Comparison of ENCODE assay signal across 23 mouse cellular contexts in genomic region chr8:104130916-104131315, GRCm38 (mm10). TPM values are rescaled to one million over a fixed set of nuclear protein-coding genes. Genes with fewer than 3 reads are reported as not detected.
"Had no signal": no experiment of that assay in that cellular context is flagged by ENCODE, and none has a peak within 500 bp of the region (broad histone marks: within the 10 kb centered on the region; RNA-seq: fewer than 3 reads in every experiment).

No protein-coding gene starts in this region.

- H3K36me3 ChIP-seq: hindbrain, embryonic 13.5 days; hindbrain, embryonic 15.5 days; intestine, embryonic 15.5 days; kidney, embryonic 15.5 days; limb, embryonic 13.5 days; limb, embryonic 15.5 days; liver, embryonic 12.5 days had no signal

- H3K4me3 ChIP-seq: heart, adult 2 months; heart, embryonic 12.5 days; hindbrain, embryonic 13.5 days; hindbrain, embryonic 15.5 days; intestine, embryonic 15.5 days; kidney, embryonic 15.5 days; limb, embryonic 13.5 days; limb, embryonic 15.5 days; liver, embryonic 12.5 days had no signal

- H3K27ac ChIP-seq: heart, adult 2 months; hindbrain, embryonic 13.5 days; hindbrain, embryonic 15.5 days; hindbrain, postnatal 0 days; intestine, embryonic 15.5 days; kidney, embryonic 15.5 days; kidney, postnatal 0 days; limb, embryonic 13.5 days; limb, embryonic 15.5 days; liver, embryonic 12.5 days; liver, embryonic 14.5 days had no signal

- H3K9me3 ChIP-seq: heart, embryonic 12.5 days; hindbrain, embryonic 13.5 days; hindbrain, embryonic 15.5 days; intestine, embryonic 15.5 days; kidney, embryonic 15.5 days; limb, embryonic 13.5 days; limb, embryonic 15.5 days; liver, embryonic 12.5 days had no signal

- H3K9ac ChIP-seq: forebrain, postnatal 0 days; heart, embryonic 12.5 days; hindbrain, embryonic 13.5 days; hindbrain, embryonic 15.5 days; intestine, embryonic 15.5 days; kidney, embryonic 15.5 days; limb, embryonic 13.5 days; limb, embryonic 15.5 days; liver, embryonic 12.5 days; liver, embryonic 14.5 days had no signal

- H3K4me2 ChIP-seq: heart, embryonic 12.5 days; hindbrain, embryonic 13.5 days; hindbrain, embryonic 15.5 days; intestine, embryonic 15.5 days; kidney, embryonic 15.5 days; limb, embryonic 13.5 days; limb, embryonic 15.5 days; liver, embryonic 12.5 days had no signal

- DNase-seq: forebrain, postnatal 0 days; gastrocnemius, postnatal 14 days; gastrocnemius, postnatal 36 days; heart, postnatal 10 days; kidney, adult 11 months; kidney, adult 2 months; kidney, adult 9 months; kidney, postnatal 25 days; left cerebral cortex, postnatal 4 days had no signal

- H3K27me3 ChIP-seq: heart, embryonic 12.5 days; hindbrain, embryonic 13.5 days; hindbrain, embryonic 15.5 days; intestine, embryonic 15.5 days; kidney, embryonic 15.5 days; limb, embryonic 13.5 days; limb, embryonic 15.5 days; liver, embryonic 12.5 days had no signal

- H3K4me1 ChIP-seq: hindbrain, embryonic 13.5 days; hindbrain, embryonic 15.5 days; intestine, embryonic 15.5 days; kidney, embryonic 15.5 days; limb, embryonic 13.5 days; limb, embryonic 15.5 days; liver, embryonic 12.5 days had no signal

- ATAC-seq: forebrain, postnatal 0 days; hindbrain, postnatal 0 days; intestine, embryonic 15.5 days; liver, embryonic 12.5 days had no signal

RNA-seq across cellular contexts. Expression of gene Cdh5, which starts 29.5 kb away (rescaled TPM):
- total RNA-seq: hematopoietic stem cell, adult 5-6 weeks had no signal

RNA-seq across cellular contexts. Expression of gene Bean1, which starts 39.3 kb away (rescaled TPM):
- total RNA-seq: hematopoietic stem cell, adult 5-6 weeks; liver, adult 2 months had no signal
- polyA plus RNA-seq: liver, adult 2 months had no signal
